8 mouse cellular contexts compared by ENCODE assay signal in the genomic region with DNA sequence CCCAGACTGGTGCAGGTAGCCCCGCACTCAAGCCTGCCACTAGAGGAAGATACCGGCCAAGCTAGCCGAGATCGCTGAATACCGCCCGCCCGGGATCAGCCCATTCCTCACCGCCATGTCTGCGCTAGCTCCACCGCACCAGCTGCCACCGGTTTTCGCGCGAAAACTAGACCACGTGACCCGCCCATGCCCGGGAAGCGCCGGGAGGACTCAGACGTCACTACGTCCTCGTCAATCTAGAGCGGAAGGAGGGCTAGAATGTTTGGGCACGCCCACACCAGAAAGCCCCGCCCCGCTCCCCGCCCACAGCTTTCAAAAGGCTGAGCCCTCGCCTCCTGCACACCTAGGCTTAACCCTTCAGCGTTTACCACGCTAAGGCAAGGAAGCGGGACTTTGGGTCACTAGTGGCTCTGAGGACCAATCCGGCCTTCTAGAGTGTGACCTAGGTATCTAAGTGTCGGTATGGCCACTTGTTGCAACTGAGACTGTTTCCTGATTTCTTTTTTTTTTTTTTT. TPM values are rescaled to one million over a fixed set of nuclear protein-coding genes. Genes with fewer than 3 reads are reported as not detected.
DNase-seq lines count a peak whose midpoint lies in the region; ATAC-seq and TF ChIP-seq lines count a peak whose summit lies in the region.

A gene (minus strand): TSS at position 247 of the 515 bp plus-strand sequence.

- peak; percentile 85 for ATAC-seq in forebrain, postnatal 0 days
- peak; percentile 78 for ATAC-seq in lung, embryonic 15.5 days (ENCODE audit: borderline replicate concordance, extremely low read depth, low FRiP score, low TSS enrichment)

- peak within 1 kb of the TSS; percentile 67 to 100 for H3K4me3 ChIP-seq in MEL (ENCODE audit: control insufficient read depth in 1 of 2, insufficient read depth in 1 of 2, low read depth in 2 of 2, low read length in 2 of 2)
- peak within 1 kb of the TSS; percentile 69 for H3K4me3 ChIP-seq in cerebellum, adult 2 months (replicated peaks; ENCODE audit: insufficient read depth, low read depth, low read length)
- peak within 1 kb of the TSS; percentile 58 for H3K4me3 ChIP-seq in forebrain, postnatal 0 days (ENCODE audit: low read depth, low read length)
- peak within 1 kb of the TSS; percentile 73 for H3K4me3 ChIP-seq in lung, embryonic 15.5 days

- peak; percentile 77 to 88; a peak in 3 of 4 replicates for TF ChIP-seq POLR2A in MEL (IDR thresholded peaks at IDR 0.05; ENCODE audit: control insufficient read depth in 1 of 2, insufficient read depth in 1 of 2, low read depth in 1 of 2, low read length in 2 of 2, poor library complexity in 1 of 2)
- no peak for TF ChIP-seq POLR2A in cerebellum, adult 2 months (IDR thresholded peaks at IDR 0.05; ENCODE audit: borderline replicate concordance, insufficient read depth, low read length)

- peaks cover 43% of the 10 kb centered on the region for H3K79me2 ChIP-seq in MEL (ENCODE audit: control insufficient read depth, insufficient read depth, low read length, poor library complexity)

- WGBS in cerebellum, adult 2 months: under 1% methylated on average over 33 of the region's 33 CpGs
- 1% methylated on average over 33 of the region's 33 CpGs for WGBS in forebrain, postnatal 0 days
- WGBS in lung, embryonic 15.5 days: under 1% methylated on average over 33 of the region's 33 CpGs

- DNase-seq in MEL (ENCODE audit: low read depth, low spot score): peak; percentile 97
- peak; percentile 91 to 93 for DNase-seq in cerebellum, adult 2 months
- DNase-seq in forebrain, postnatal 0 days: peak; percentile 95
- peak; percentile 97 for DNase-seq in heart, postnatal 4 days
- DNase-seq in layer of hippocampus, adult 8-10 months (ENCODE audit: low spot score in 2 of 2): peak; percentile 87 to 91
- DNase-seq in ovary, adult 18-20 months (ENCODE audit: low spot score): peak; percentile 91
- peak; percentile 98 for DNase-seq in thymus, postnatal 0 days (ENCODE audit: low spot score)

- TF ChIP-seq RAD21 in MEL (IDR thresholded peaks at IDR 0.05; ENCODE audit: low read depth, low read length): no peak

- H3K4me1 ChIP-seq in MEL (ENCODE audit: control insufficient read depth in 1 of 2, insufficient read depth in 2 of 2, low read length in 2 of 2): peaks cover 0 to 26% of the 10 kb centered on the region in 2 experiments; a peak in 2 of 4 replicates
- peaks cover 11% of the 10 kb centered on the region for H3K4me1 ChIP-seq in cerebellum, adult 2 months (ENCODE audit: control insufficient read depth, insufficient read depth, low read length)
- peaks cover 9% of the 10 kb centered on the region; the same call in 1 of the 2 replicates for H3K4me1 ChIP-seq in forebrain, postnatal 0 days (ENCODE audit: insufficient read depth)
- peaks cover 32% of the 10 kb centered on the region for H3K4me1 ChIP-seq in lung, embryonic 15.5 days

- H3K36me3 ChIP-seq in MEL (ENCODE audit: control insufficient read depth in 1 of 2, insufficient read depth in 2 of 2, low read length in 2 of 2): peaks cover 3 to 25% of the 10 kb centered on the region in 2 experiments
- H3K36me3 ChIP-seq in forebrain, postnatal 0 days (ENCODE audit: insufficient read depth): no peaks in the 10 kb centered on the region
- peaks cover 25% of the 10 kb centered on the region for H3K36me3 ChIP-seq in lung, embryonic 15.5 days

- no peaks in the 10 kb centered on the region for H3K9me3 ChIP-seq in MEL (replicated peaks; ENCODE audit: insufficient read depth, low read length)
- H3K9me3 ChIP-seq in forebrain, postnatal 0 days (ENCODE audit: low read length): no peaks in the 10 kb centered on the region
- H3K9me3 ChIP-seq in lung, embryonic 15.5 days: no peaks in the 10 kb centered on the region

- H3K4me2 ChIP-seq in forebrain, postnatal 0 days (ENCODE audit: low read depth): peak within 1 kb of the TSS; percentile 93
- H3K4me2 ChIP-seq in lung, embryonic 15.5 days: peak within 1 kb of the TSS; percentile 63

- peak within 1 kb of the TSS; percentile 83 for H3K27ac ChIP-seq in MEL (ENCODE audit: control insufficient read depth, low read depth, low read length)
- no peak within 1 kb of the TSS for H3K27ac ChIP-seq in cerebellum, adult 2 months (ENCODE audit: insufficient read depth, low read length)
- peak within 1 kb of the TSS; percentile 79 for H3K27ac ChIP-seq in forebrain, postnatal 0 days (ENCODE audit: low read depth, low read length)
- peak within 1 kb of the TSS; percentile 75 for H3K27ac ChIP-seq in lung, embryonic 15.5 days

- no peaks in the 10 kb centered on the region for H3K27me3 ChIP-seq in MEL (ENCODE audit: control insufficient read depth in 1 of 2, insufficient read depth in 2 of 2, low read length in 2 of 2)
- no peaks in the 10 kb centered on the region for H3K27me3 ChIP-seq in cerebellum, adult 2 months (ENCODE audit: control insufficient read depth, insufficient read depth, low read length)
- H3K27me3 ChIP-seq in forebrain, postnatal 0 days (ENCODE audit: insufficient read depth, low read length): no peaks in the 10 kb centered on the region
- no peaks in the 10 kb centered on the region for H3K27me3 ChIP-seq in lung, embryonic 15.5 days

- TF ChIP-seq CTCF in MEL (IDR thresholded peaks at IDR 0.05 in 2 of 3, conservative IDR thresholded peaks at IDR 0.05 in 1 of 3; ENCODE audit: control insufficient read depth in 1 of 3, insufficient read depth in 1 of 3, low read depth in 2 of 3, low read length in 3 of 3, poor library complexity in 1 of 3, severe bottlenecking in 1 of 3): no peak
- no peak for TF ChIP-seq CTCF in cerebellum, adult 2 months (IDR thresholded peaks at IDR 0.05; ENCODE audit: borderline replicate concordance, insufficient read depth, low read depth, low read length)
- peak; percentile 29 for TF ChIP-seq CTCF in forebrain, postnatal 0 days (IDR thresholded peaks at IDR 0.05; ENCODE audit: low read depth)

- TF ChIP-seq EP300 in MEL (IDR thresholded peaks at IDR 0.05; ENCODE audit: low read depth in 1 of 2, low read length in 2 of 2): no peak

- H3K9ac ChIP-seq in MEL (ENCODE audit: control insufficient read depth, low read depth, low read length, poor library complexity, severe bottlenecking): peak within 1 kb of the TSS; percentile 85
- H3K9ac ChIP-seq in forebrain, postnatal 0 days: peak within 1 kb of the TSS; percentile 67
- H3K9ac ChIP-seq in lung, embryonic 15.5 days: peak within 1 kb of the TSS; percentile 74

TF ChIP-seq in MEL, 35 proteins besides CTCF, POLR2A, EP300 and RAD21 (continues in another document):
- TF ChIP-seq RCOR1 (IDR thresholded peaks at IDR 0.05; ENCODE audit: low read depth, low read length) (no peak), MAX (IDR thresholded peaks at IDR 0.05; ENCODE audit: low read length) (peak; percentile 93), UBTF (IDR thresholded peaks at IDR 0.05; ENCODE audit: borderline replicate concordance, insufficient read depth, low read depth, low read length) (no peak), KAT2A (conservative IDR thresholded peaks at IDR 0.05; ENCODE audit: low read depth, low read length) (no peak), ZC3H11A (IDR thresholded peaks at IDR 0.05; ENCODE audit: low read depth, low read length) (no peak), MYC (IDR thresholded peaks at IDR 0.05; ENCODE audit: low read depth, low read length) (0 out of 2 replicates have a peak, but pooled peaks have one; percentile 50), ELF1 (IDR thresholded peaks at IDR 0.05; ENCODE audit: low read depth, low read length) (peak; percentile 75), ZKSCAN1 (IDR thresholded peaks at IDR 0.05; ENCODE audit: low read depth, low read length) (no peak), NRF1 (IDR thresholded peaks at IDR 0.05; ENCODE audit: insufficient read depth, low read depth, low read length, poor library complexity, severe bottlenecking) (no peak), ZMIZ1 (IDR thresholded peaks at IDR 0.05; ENCODE audit: low read depth, low read length) (no peak), USF1 (IDR thresholded peaks at IDR 0.05; ENCODE audit: low read depth, low read length) (peak; percentile 99), TAL1 (IDR thresholded peaks at IDR 0.05; ENCODE audit: low read length) (no peak), MEF2A (IDR thresholded peaks at IDR 0.05; ENCODE audit: extremely low read depth, insufficient replicate concordance, low read depth, low read length, poor library complexity, severe bottlenecking) (no peak), HCFC1 (IDR thresholded peaks at IDR 0.05; ENCODE audit: low read depth, low read length) (peak; percentile 66; the same call in 1 of the 2 replicates), NELFE (IDR thresholded peaks at IDR 0.05; ENCODE audit: low read depth, low read length) (peak; percentile 71), BHLHE40 (IDR thresholded peaks at IDR 0.05; ENCODE audit: borderline replicate concordance, low read depth, low read length) (no peak), GATA1 (IDR thresholded peaks at IDR 0.05; ENCODE audit: low read depth, low read length) (no peak), ZNF384 (IDR thresholded peaks at IDR 0.05; ENCODE audit: low read depth, low read length) (peak; percentile 87), JUND (IDR thresholded peaks at IDR 0.05; ENCODE audit: low read depth, low read length) (no peak), POLR2AphosphoS5 (IDR thresholded peaks at IDR 0.05; ENCODE audit: borderline replicate concordance, low read depth, low read length) (no peak), MYB (IDR thresholded peaks at IDR 0.05; ENCODE audit: low read depth, low read length) (no peak), SMC3 (IDR thresholded peaks at IDR 0.05; ENCODE audit: low read depth, low read length) (no peak), E2F4 (IDR thresholded peaks at IDR 0.05; ENCODE audit: borderline replicate concordance, low read depth, low read length) (peak; percentile 97; the same call in 1 of the 2 replicates), CHD1 (IDR thresholded peaks at IDR 0.05; ENCODE audit: low read depth, low read length) (no peak), POLR2AphosphoS2 (IDR thresholded peaks at IDR 0.05; ENCODE audit: low read length) (no peak; the same call in 1 of the 2 replicates)

RNA-seq across cellular contexts. Expression of the gene that starts here (rescaled TPM):
- 214 and 242 TPM in 2 replicates for total RNA-seq in MEL (2012; rRNA removed)
- 100 to 1,000 TPM; 110 to 268 TPM for polyA plus RNA-seq in MEL (2012; ENCODE audit: insufficient read depth in 1 of 2, insufficient read length in 2 of 2, low read depth in 1 of 2, low replicate concordance in 2 of 2, missing spikeins in 1 of 2)
- polyA plus RNA-seq in cerebellum, adult 2 months (2012; rRNA removed): 7.5 and 9.8 TPM in 2 replicates
- total RNA-seq in forebrain, postnatal 0 days (2014; rRNA removed): 14.8 and 19.3 TPM in 2 replicates
- polyA plus RNA-seq in forebrain, postnatal 0 days (2015; fragmentation: Nextera tagmentation; extraction: Ambion mirVana): 14.1 and 14.9 TPM in 2 replicates
- total RNA-seq in heart, postnatal 4 days (2021): 100 to 1,000 TPM in 1 of 2 experiments, 10 to 100 TPM in 1; 86.1 to 103 TPM
- total RNA-seq in layer of hippocampus, adult 8-10 months (2022): 1 to 10 TPM; 4.4 to 7.0 (median 5.5) TPM
- polyA plus RNA-seq in lung, embryonic 15.5 days (2015; fragmentation: Nextera tagmentation; extraction: Ambion mirVana): 141 and 142 TPM in 2 replicates
- polyA plus RNA-seq in thymus, postnatal 0 days (2015; fragmentation: Nextera tagmentation; extraction: Ambion mirVana): 138 and 161 TPM in 2 replicates
